Mouse (Mus musculus): Measurements from ENCODE around the gene Dnajc16.
"Not testable (repeated sequence)": the region's sequence is repeated elsewhere in the genome, so short reads cannot be mapped to it uniquely, and the experiment has no call there.

The Dnajc16 gene

DNA sequence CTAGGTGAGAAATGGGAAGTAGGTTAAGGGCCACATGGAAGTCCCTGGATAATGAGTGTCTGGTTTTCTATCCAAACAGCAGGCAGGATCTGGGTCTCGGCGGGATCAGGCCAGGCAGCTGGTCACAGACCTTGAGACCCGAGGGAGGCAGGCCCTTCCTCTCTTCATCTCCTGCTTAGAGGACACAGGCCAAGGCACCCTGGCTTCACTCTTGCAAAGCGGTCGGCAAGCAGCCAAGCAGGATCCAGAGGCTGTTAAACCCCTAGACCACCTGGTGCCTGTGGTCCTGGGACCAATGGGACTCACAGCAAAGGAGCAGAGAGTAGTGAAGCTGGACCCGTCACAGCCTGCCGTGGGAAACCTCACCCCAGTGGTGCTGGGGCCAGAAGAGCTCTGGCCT lies 5.6 kb upstream of the Dnajc16 start:
- DNase-seq (ENCODE audit: low read depth, low spot score), result no peak

GRCm38 (mm10) chr4:141794152-141794535 lies 3.4 kb upstream of the Dnajc16 start:
- no peak for DNase-seq (ENCODE audit: low read depth, low spot score)

GRCm38 (mm10) chr4:141793282-141794151 lies 2.8 kb upstream of the Dnajc16 start, which contains the start of gene Casp9:
Gene Casp9 (plus strand): TSS chr4:141793612.
- DNase-seq (ENCODE audit: low read depth, low spot score), result peak; percentile 98

GRCm38 (mm10) chr4:141792554-141793281 lies 2.0 kb upstream of the Dnajc16 start:
- DNase-seq (ENCODE audit: low read depth, low spot score), result no peak

DNA sequence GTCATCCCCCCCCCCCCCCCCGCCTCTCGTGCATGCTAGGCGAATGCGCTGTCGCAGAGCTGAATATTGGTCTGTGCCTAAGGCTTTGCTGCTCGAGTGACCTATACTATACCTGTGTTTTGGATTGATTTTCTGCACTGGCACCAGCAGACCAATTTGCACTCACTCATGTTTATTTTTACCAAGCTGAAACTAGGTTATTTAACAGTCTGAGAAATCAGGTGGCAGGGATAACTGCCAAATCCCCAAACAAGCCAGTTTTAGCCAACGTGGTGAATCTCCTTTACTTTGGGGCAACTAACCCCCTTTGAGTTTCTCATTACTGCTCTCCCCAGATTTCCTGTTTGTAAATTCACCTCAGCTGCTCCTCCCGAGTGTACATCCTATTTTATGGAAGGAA lies 1.2 kb upstream of the Dnajc16 start:
- no peak for DNase-seq (ENCODE audit: low read depth, low spot score)

- no peak for DNase-seq (ENCODE audit: low read depth, low spot score)
Measured at GRCm38 (mm10) chr4:141791486-141791885, 755 bp upstream of the Dnajc16 start.

DNA sequence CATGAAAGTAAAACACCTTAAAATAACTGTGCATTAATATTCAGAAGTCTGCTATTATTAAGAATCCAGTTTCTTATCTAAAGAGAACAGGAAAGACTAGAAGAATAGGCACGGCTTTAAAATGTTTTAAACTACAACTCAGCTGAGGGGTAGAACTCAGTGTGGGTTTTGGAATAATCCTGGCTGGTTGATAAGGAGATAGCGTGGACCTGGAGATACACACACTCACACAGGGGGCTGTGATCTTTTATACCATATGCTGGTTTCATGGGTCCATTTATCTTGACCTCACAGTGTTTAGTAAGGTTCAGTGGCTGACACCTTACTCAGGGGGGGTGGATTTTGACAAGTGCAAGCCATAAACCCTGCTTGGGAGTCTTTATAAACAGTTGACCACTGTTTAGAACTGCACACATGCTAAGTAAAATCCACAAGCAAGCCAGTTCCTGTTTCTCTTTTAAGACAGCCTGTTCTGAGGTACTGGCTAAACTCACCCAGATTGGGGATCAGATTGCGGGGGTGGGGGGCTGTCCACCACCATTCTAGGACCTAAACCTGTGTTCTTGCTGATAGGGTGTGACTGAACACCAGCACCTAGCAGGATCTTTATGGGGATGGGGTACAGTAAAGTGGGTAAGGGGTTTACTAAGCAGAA lies 1.0 kb downstream of the Dnajc16 start:
- no peak for DNase-seq (ENCODE audit: low read depth, low spot score)

GRCm38 (mm10) chr4:141787462-141787861 lies 3.3 kb downstream of the Dnajc16 start:
- DNase-seq (ENCODE audit: low read depth, low spot score), result no peak

DNA sequence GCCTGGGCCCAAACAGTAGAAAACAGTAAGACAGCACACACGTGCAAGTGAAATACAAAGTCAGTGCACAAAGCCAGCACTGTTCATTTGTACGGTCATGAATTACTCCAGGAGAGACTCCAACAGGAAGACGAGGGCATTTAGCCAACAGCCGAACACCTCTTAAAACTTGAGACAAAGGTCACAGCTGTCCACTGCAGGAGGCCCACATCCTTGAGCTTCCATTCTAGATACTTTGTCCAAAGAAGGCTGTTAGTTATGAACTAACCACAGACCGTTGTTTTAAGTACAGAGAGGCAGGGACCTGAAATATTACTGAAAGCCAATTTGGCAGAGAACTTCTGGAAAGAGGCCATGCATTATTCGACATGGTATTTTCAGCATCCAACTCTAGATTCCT lies 3.7 kb downstream of the Dnajc16 start:
- no peak for DNase-seq (ENCODE audit: low read depth, low spot score)

DNA sequence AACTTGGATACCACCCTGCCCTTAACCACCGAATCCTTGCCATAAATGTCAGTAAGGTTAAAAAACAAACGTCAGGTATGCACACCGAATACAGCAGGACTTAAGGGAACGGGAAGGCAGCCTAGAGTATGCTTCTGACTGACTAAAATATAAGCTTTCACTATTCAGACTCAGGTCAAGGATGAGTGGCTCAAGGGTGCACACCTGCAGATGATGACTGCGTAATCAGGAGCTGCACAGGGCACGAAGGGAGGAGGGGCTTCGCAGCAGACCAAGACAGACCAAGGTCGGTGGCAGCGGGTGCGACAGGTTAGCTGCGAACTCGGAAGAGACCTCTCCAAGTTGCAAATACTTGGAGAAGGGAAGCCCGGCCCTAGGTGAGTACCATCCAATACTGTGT lies 4.6 kb downstream of the Dnajc16 start:
- no peak for DNase-seq (ENCODE audit: low read depth, low spot score)

DNA sequence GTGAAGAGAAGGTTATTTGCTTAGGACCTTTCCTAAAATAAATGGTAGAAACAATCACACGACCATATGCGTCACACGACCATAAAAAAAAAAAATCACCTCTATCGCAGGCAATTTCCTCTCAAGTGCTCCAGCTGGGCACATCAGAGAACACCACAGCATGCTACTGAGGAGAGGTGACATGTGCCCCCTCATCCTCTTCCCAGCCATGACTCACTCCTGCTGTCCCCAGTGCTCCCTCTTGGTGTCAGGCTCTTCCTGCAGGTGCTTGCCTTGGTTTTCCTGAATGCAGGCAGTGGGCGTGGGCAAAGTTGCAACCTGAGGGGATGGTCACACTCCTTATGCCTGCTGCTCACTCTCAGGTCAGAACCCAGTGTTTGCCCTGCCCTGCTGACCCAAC lies 5.9 kb downstream of the Dnajc16 start:
- DNase-seq (ENCODE audit: low read depth, low spot score), result no peak

GRCm38 (mm10) chr4:141781201-141781985 lies 9.3 kb downstream of the Dnajc16 start:
- DNase-seq (ENCODE audit: low read depth, low spot score), result no peak

DNA sequence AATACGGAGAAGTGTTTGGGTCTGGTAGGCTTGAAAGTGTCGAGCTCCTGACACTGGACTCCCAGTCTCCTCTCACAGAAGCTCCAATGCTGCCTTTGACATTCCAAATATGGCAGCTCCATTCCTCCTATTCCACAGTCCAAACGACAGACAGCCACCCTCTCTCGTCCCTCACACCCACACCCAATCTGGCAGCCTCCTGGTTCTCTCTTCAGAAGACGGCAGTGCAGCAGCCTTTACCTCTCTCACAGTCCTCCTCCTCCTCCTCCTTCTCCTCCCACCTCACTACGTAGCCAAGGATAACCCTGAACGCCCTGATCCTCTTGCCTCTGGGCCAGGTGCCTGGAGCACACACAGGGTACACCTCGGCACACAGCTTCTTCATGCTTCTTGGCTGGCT lies 10.9 kb downstream of the Dnajc16 start:
- DNase-seq (ENCODE audit: low read depth, low spot score), result no peak

- DNase-seq (ENCODE audit: low read depth, low spot score), result not testable (repeated sequence)
Measured at GRCm38 (mm10) chr4:141773019-141773418, 17.7 kb downstream of the Dnajc16 start.

GRCm38 (mm10) chr4:141771823-141772222 lies 18.9 kb downstream of the Dnajc16 start:
- DNase-seq (ENCODE audit: low read depth, low spot score), result no peak

GRCm38 (mm10) chr4:141769501-141770160 lies 21.1 kb downstream of the Dnajc16 start:
- no peak for DNase-seq (ENCODE audit: low read depth, low spot score)

GRCm38 (mm10) chr4:141767353-141768036 lies 23.2 kb downstream of the Dnajc16 start:
- DNase-seq (ENCODE audit: low read depth, low spot score), result no peak

- no peak for DNase-seq (ENCODE audit: low read depth, low spot score)
Measured at GRCm38 (mm10) chr4:141766668-141767352, 23.9 kb downstream of the Dnajc16 start.

GRCm38 (mm10) chr4:141766316-141766667 lies 24.4 kb downstream of the Dnajc16 start:
- no peak for DNase-seq (ENCODE audit: low read depth, low spot score)

- no peak for DNase-seq (ENCODE audit: low read depth, low spot score)
Measured at GRCm38 (mm10) chr4:141765008-141765407, 25.7 kb downstream of the Dnajc16 start.
